Mouse (Mus musculus) naive thymus-derived CD4-positive, alpha-beta T cell, adult 2 months (primary cell): Measurements from ENCODE around the gene Fry.

ENCODE experiments used
- DNase-seq: peaks from one replicate; pipeline ENCODE4 v3.0.0-alpha.2; 2011; ENCODE audit warnings: low read depth

Fry gene

DNA sequence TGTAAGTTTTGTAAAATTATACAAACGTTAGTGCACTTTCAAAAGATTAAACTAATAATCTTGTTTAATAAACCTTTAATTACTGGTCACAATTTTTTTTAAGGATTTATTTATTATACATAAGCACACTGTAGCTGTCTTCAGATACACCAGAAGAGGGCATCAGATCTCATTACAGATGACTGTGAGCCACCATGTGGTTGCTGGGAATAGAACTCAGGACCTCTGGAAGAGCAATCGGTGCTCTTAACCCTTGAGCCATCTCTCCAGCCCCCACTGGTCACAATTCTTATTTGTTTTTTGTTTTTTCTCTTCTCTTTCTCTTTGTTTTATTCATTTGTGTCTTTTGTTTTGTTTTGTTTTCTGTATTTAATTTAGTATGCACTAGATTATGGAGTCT is 406.8 kb downstream of the Fry start:
- DNase-seq: no peak

GRCm38 (mm10) chr5:150541302-150541701 is 422.9 kb downstream of the Fry start:
- DNase-seq: no peak

DNA sequence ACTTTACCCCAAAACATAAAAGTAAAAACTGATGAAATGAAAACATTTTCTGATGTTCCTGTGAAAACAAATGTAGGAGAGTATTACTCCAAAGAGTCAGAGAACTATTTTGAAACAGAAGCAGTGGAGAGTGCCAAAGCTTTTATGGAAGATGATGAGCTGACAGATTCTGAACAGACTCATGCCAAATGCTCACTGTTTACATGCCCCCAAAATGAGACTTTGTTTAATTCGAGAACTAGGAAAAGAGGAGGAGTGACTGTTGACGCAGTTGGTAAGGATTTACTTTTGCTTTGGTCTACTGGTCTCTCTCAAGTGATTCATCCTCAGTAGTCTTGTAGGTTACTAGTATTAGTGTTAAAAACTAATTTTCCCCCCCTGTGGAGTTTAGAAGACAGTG is 424.7 kb downstream of the Fry start:
- DNase-seq: no peak
